Mouse (Mus musculus): ENCODE results near the gene Sirt7. TPM values are rescaled to one million over a fixed set of nuclear protein-coding genes. Genes with fewer than 3 reads are reported as not detected.

The Sirt7 gene
- polyA plus RNA-seq, 1 experiment from 2014 or later, result 39.4 TPM

GRCm38 (mm10) chr11:120630881-120631725, 6.1 kb upstream of the Sirt7 start:
- H3K4me2 ChIP-seq (ENCODE audit: low read length), result peak overlapping the region; percentile 96; the same call in 1 of the 2 replicates
- no peaks in the 10 kb centered on the region for H3K9me3 ChIP-seq (ENCODE audit: control insufficient read depth, low read length)
- 36% methylated on average over 7 of the region's 7 CpGs for WGBS
- peak overlapping the region; percentile 41; the same call in 1 of the 2 replicates for H3K27ac ChIP-seq (ENCODE audit: low read depth, low read length)
- peaks cover 12% of the 10 kb centered on the region for H3K36me3 ChIP-seq (ENCODE audit: control insufficient read depth, insufficient read depth, low read length)
- H3K9ac ChIP-seq (ENCODE audit: low read depth, low read length), result no peak overlapping the region
- peaks cover 31% of the 10 kb centered on the region for H3K4me1 ChIP-seq (ENCODE audit: control insufficient read depth, insufficient read depth, low read depth, low read length)
- no peaks in the 10 kb centered on the region for H3K27me3 ChIP-seq (replicated peaks; ENCODE audit: control insufficient read depth, insufficient read depth, low read length)
- H3K4me3 ChIP-seq (ENCODE audit: low read length), result no peak overlapping the region
- ATAC-seq, result no peak

GRCm38 (mm10) chr11:120630401-120630871, 5.4 kb upstream of the Sirt7 start:
- no peak for ATAC-seq
- peak overlapping the region; percentile 48 for H3K27ac ChIP-seq (ENCODE audit: low read depth, low read length)
- H3K36me3 ChIP-seq (ENCODE audit: control insufficient read depth, insufficient read depth, low read length), result peaks cover 12% of the 10 kb centered on the region
- WGBS, result 38% methylated on average over 5 of the region's 5 CpGs
- H3K4me1 ChIP-seq (ENCODE audit: control insufficient read depth, insufficient read depth, low read depth, low read length), result peaks cover 32% of the 10 kb centered on the region
- H3K4me3 ChIP-seq (ENCODE audit: low read length), result peak overlapping the region; percentile 11; the same call in 1 of the 2 replicates
- H3K9me3 ChIP-seq (ENCODE audit: control insufficient read depth, low read length), result no peaks in the 10 kb centered on the region
- no peaks in the 10 kb centered on the region for H3K27me3 ChIP-seq (replicated peaks; ENCODE audit: control insufficient read depth, insufficient read depth, low read length)
- peak overlapping the region; percentile 52 for H3K9ac ChIP-seq (ENCODE audit: low read depth, low read length)
- no peak overlapping the region; the same call in 1 of the 2 replicates for H3K4me2 ChIP-seq (ENCODE audit: low read length)

GRCm38 (mm10) chr11:120629911-120630310, 4.9 kb upstream of the Sirt7 start:
- WGBS, result 40% methylated on average over 3 of the region's 7 CpGs
- peak overlapping the region; percentile 48; the same call in 1 of the 2 replicates for H3K27ac ChIP-seq (ENCODE audit: low read depth, low read length)

GRCm38 (mm10) chr11:120629341-120629730, 4.3 kb upstream of the Sirt7 start:
- 78% methylated on average over 23 of the region's 23 CpGs for WGBS
- Histone ChIP-seq H3K4me3 (ENCODE audit: low read length) (no peak overlapping the region), H3K27me3 (replicated peaks; ENCODE audit: control insufficient read depth, insufficient read depth, low read length) (no peaks in the 10 kb centered on the region), H3K36me3 (ENCODE audit: control insufficient read depth, insufficient read depth, low read length) (peaks cover 12% of the 10 kb centered on the region), H3K4me2 (ENCODE audit: low read length) (no peak overlapping the region; the same call in 1 of the 2 replicates), H3K4me1 (ENCODE audit: control insufficient read depth, insufficient read depth, low read depth, low read length) (peaks cover 36% of the 10 kb centered on the region), H3K9ac (ENCODE audit: low read depth, low read length) (no peak overlapping the region), H3K27ac (ENCODE audit: low read depth, low read length) (peak overlapping the region; percentile 48; the same call in 1 of the 2 replicates), H3K9me3 (ENCODE audit: control insufficient read depth, low read length) (no peaks in the 10 kb centered on the region)
- ATAC-seq, result no peak

More at GRCm38 (mm10) chr11:120629911-120630310, 4.9 kb upstream of the Sirt7 start:
- Histone ChIP-seq H3K36me3 (ENCODE audit: control insufficient read depth, insufficient read depth, low read length) (peaks cover 12% of the 10 kb centered on the region), H3K9me3 (ENCODE audit: control insufficient read depth, low read length) (no peaks in the 10 kb centered on the region), H3K27me3 (replicated peaks; ENCODE audit: control insufficient read depth, insufficient read depth, low read length) (no peaks in the 10 kb centered on the region), H3K4me3 (ENCODE audit: low read length) (peak overlapping the region; percentile 11; the same call in 1 of the 2 replicates), H3K4me2 (ENCODE audit: low read length) (peak overlapping the region; percentile 27), H3K9ac (ENCODE audit: low read depth, low read length) (peak overlapping the region; percentile 52), H3K4me1 (ENCODE audit: control insufficient read depth, insufficient read depth, low read depth, low read length) (peaks cover 36% of the 10 kb centered on the region)
- no peak for ATAC-seq

- H3K36me3 ChIP-seq (ENCODE audit: control insufficient read depth, insufficient read depth, low read length), result peaks cover 12% of the 10 kb centered on the region
- 95% methylated on average over 23 of the region's 23 CpGs for WGBS
- H3K4me2 ChIP-seq (ENCODE audit: low read length), result no peak overlapping the region
Observed at GRCm38 (mm10) chr11:120628601-120629340, 3.7 kb upstream of the Sirt7 start.

GRCm38 (mm10) chr11:120627468-120628300, 2.6 kb upstream of the Sirt7 start:
- Histone ChIP-seq H3K27ac (ENCODE audit: low read depth, low read length) (no peak overlapping the region), H3K27me3 (replicated peaks; ENCODE audit: control insufficient read depth, insufficient read depth, low read length) (no peaks in the 10 kb centered on the region), H3K4me1 (ENCODE audit: control insufficient read depth, insufficient read depth, low read depth, low read length) (peaks cover 46% of the 10 kb centered on the region), H3K4me3 (ENCODE audit: low read length) (no peak overlapping the region), H3K36me3 (ENCODE audit: control insufficient read depth, insufficient read depth, low read length) (peaks cover 16% of the 10 kb centered on the region), H3K9ac (ENCODE audit: low read depth, low read length) (no peak overlapping the region), H3K9me3 (ENCODE audit: control insufficient read depth, low read length) (no peaks in the 10 kb centered on the region), H3K4me2 (ENCODE audit: low read length) (no peak overlapping the region)
- WGBS, result 80% methylated on average over 22 of the region's 22 CpGs
- no peak for ATAC-seq

More at GRCm38 (mm10) chr11:120628601-120629340, 3.7 kb upstream of the Sirt7 start:
- no peak overlapping the region for H3K4me3 ChIP-seq (ENCODE audit: low read length)
- H3K4me1 ChIP-seq (ENCODE audit: control insufficient read depth, insufficient read depth, low read depth, low read length), result peaks cover 41% of the 10 kb centered on the region
- no peak for ATAC-seq
- H3K9ac ChIP-seq (ENCODE audit: low read depth, low read length), result no peak overlapping the region
- H3K27ac ChIP-seq (ENCODE audit: low read depth, low read length), result no peak overlapping the region
- H3K9me3 ChIP-seq (ENCODE audit: control insufficient read depth, low read length), result no peaks in the 10 kb centered on the region
- H3K27me3 ChIP-seq (replicated peaks; ENCODE audit: control insufficient read depth, insufficient read depth, low read length), result no peaks in the 10 kb centered on the region

- Histone ChIP-seq H3K4me2 (ENCODE audit: low read length) (no peak overlapping the region), H3K27ac (ENCODE audit: low read depth, low read length) (no peak overlapping the region), H3K4me1 (ENCODE audit: control insufficient read depth, insufficient read depth, low read depth, low read length) (peaks cover 40% of the 10 kb centered on the region), H3K9me3 (ENCODE audit: control insufficient read depth, low read length) (no peaks in the 10 kb centered on the region), H3K9ac (ENCODE audit: low read depth, low read length) (no peak overlapping the region), H3K27me3 (replicated peaks; ENCODE audit: control insufficient read depth, insufficient read depth, low read length) (no peaks in the 10 kb centered on the region), H3K36me3 (ENCODE audit: control insufficient read depth, insufficient read depth, low read length) (peaks cover 19% of the 10 kb centered on the region), H3K4me3 (ENCODE audit: low read length) (no peak overlapping the region)
- ATAC-seq, result no peak
- 93% methylated on average over 11 of the region's 11 CpGs for WGBS
Observed at GRCm38 (mm10) chr11:120626785-120627467, 1.9 kb upstream of the Sirt7 start.

- Histone ChIP-seq H3K27me3 (replicated peaks; ENCODE audit: control insufficient read depth, insufficient read depth, low read length) (no peaks in the 10 kb centered on the region), H3K4me2 (ENCODE audit: low read length) (peak overlapping the region; percentile 97), H3K4me1 (ENCODE audit: control insufficient read depth, insufficient read depth, low read depth, low read length) (peaks cover 18% of the 10 kb centered on the region), H3K9ac (ENCODE audit: low read depth, low read length) (peak overlapping the region; percentile 85), H3K27ac (ENCODE audit: low read depth, low read length) (peak overlapping the region; percentile 86), H3K9me3 (ENCODE audit: control insufficient read depth, low read length) (no peaks in the 10 kb centered on the region), H3K36me3 (ENCODE audit: control insufficient read depth, insufficient read depth, low read length) (peaks cover 30% of the 10 kb centered on the region), H3K4me3 (ENCODE audit: low read length) (peak overlapping the region; percentile 89)
- peak; percentile 80 for ATAC-seq
- WGBS, result under 1% methylated on average over 53 of the region's 53 CpGs
Observed at GRCm38 (mm10) chr11:120624680-120625111, 344 bp downstream of the Sirt7 start.
